Mouse (Mus musculus) midbrain, embryonic 14.5 days (tissue): ENCODE measurements around the gene Macrod1. TPM values are rescaled to one million over a fixed set of nuclear protein-coding genes. Genes with fewer than 3 reads are reported as not detected.
A peak's percentile ranks its signal among the peaks of the same experiment; 100 is the strongest.

ENCODE experiments used
- ATAC-seq: fragments of 200-750 bp; cut with Nextera tagmentation; 2 replicates; pipeline ENCODE4 v1.8.0; 2017; ENCODE audit warnings: moderate number of reproducible peaks, moderate library complexity; ENCODE audit not compliant: low FRiP score, low TSS enrichment
- DNase-seq: peaks from one replicate; pipeline ENCODE4 v3.0.0-alpha.2; 2015
- H3K27ac ChIP-seq: fragments of 300-500 bp; sonication (generic); replicated peaks from 2 replicates; pipeline ENCODE4 v1.5.1; 2014; ENCODE audit warnings: mild to moderate bottlenecking, low read depth, low read length, moderate library complexity
- H3K27me3 ChIP-seq: fragments of 300-500 bp; sonication (generic); 2 replicates; pipeline ENCODE4 v1.6.1; 2014; ENCODE audit warnings: low read length, control low read depth, mixed read lengths; ENCODE audit not compliant: control insufficient read depth, insufficient read depth
- H3K36me3 ChIP-seq: fragments of 300-500 bp; sonication (generic); 2 replicates; pipeline ENCODE4 v1.6.1; 2014; ENCODE audit warnings: low read length, control low read depth; ENCODE audit not compliant: control insufficient read depth, insufficient read depth
- H3K4me1 ChIP-seq: fragments of 300-500 bp; sonication (generic); 2 replicates; pipeline ENCODE4 v1.6.1; 2014; ENCODE audit warnings: mild to moderate bottlenecking, antibody characterized with exemption, low read length, control low read depth; ENCODE audit not compliant: control insufficient read depth, insufficient read depth
- H3K4me2 ChIP-seq: fragments of 300-500 bp; sonication (generic); 2 replicates; pipeline ENCODE4 v1.6.1; 2014; ENCODE audit warnings: mild to moderate bottlenecking, low read length, moderate library complexity
- H3K4me3 ChIP-seq: fragments of 300-500 bp; sonication (generic); replicated peaks from 2 replicates; pipeline ENCODE4 v1.5.1; 2014; ENCODE audit warnings: low read depth, low read length
- H3K9ac ChIP-seq: fragments of 300-500 bp; sonication (generic); replicated peaks from 2 replicates; pipeline ENCODE4 v1.6.1; 2014; ENCODE audit warnings: mild to moderate bottlenecking, low read length, moderate library complexity
- H3K9me3 ChIP-seq: fragments of 300-500 bp; sonication (generic); 2 replicates; pipeline ENCODE4 v1.6.1; 2016; ENCODE audit warnings: low read length, control low read depth, mixed read lengths; ENCODE audit not compliant: control insufficient read depth
- WGBS: fragments of 180-500 bp; shearing (Covaris S2); extraction: QIAGEN DNeasy Blood & Tissue Kit; methylation state at CpG from one replicate; pipeline ENCODE4 v1.1.7; 2014; 5-methylcytosine and 5-hydroxymethylcytosine counted together
- polyA plus RNA-seq: library from polyadenylated mRNA; unstranded; fragments of >200 nt; fragmentation: Nextera tagmentation; extraction: Ambion mirVana; gene quantifications from 2 replicates; pipeline ENCODE4 v1.2.1, GENCODE M21; 2014

Macrod1 gene
- polyA plus RNA-seq, 1 experiment from 2014 or later, result 3.4 TPM

DNA sequence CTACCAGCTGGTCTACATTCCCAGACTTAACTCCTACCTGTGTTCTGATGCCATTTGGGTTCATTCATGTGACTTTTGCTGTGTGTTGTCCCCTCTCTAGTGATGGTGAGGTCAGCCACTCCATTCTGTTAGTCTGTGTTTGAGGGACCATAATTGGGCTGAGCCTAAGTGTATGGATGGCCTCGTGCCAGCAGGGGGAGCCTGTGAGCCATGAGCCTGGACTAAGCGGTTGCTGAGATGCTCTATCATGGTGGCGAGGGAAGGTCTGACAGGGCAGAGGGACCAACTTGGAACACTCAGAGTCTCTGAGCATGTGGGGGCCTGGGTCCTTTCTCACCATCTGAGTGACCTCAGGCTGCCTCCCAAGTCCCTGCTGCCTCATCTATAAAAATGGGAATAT is 8.0 kb downstream of the Macrod1 start:
- no peak overlapping the region for H3K27ac ChIP-seq
- DNase-seq, result peak; percentile 93
- no peak overlapping the region for H3K4me2 ChIP-seq
- H3K4me3 ChIP-seq, result no peak overlapping the region
- peaks cover 2% of the 10 kb centered on the region; the same call in 1 of the 2 replicates for H3K27me3 ChIP-seq
- ATAC-seq, result peak; percentile 44; the same call in 1 of the 2 replicates
- H3K36me3 ChIP-seq, result no peaks in the 10 kb centered on the region
- WGBS, result 0% methylated on average over 3 of the region's 3 CpGs
- no peaks in the 10 kb centered on the region for H3K9me3 ChIP-seq
- H3K9ac ChIP-seq, result no peak overlapping the region
- H3K4me1 ChIP-seq, result peaks cover 31% of the 10 kb centered on the region

DNA sequence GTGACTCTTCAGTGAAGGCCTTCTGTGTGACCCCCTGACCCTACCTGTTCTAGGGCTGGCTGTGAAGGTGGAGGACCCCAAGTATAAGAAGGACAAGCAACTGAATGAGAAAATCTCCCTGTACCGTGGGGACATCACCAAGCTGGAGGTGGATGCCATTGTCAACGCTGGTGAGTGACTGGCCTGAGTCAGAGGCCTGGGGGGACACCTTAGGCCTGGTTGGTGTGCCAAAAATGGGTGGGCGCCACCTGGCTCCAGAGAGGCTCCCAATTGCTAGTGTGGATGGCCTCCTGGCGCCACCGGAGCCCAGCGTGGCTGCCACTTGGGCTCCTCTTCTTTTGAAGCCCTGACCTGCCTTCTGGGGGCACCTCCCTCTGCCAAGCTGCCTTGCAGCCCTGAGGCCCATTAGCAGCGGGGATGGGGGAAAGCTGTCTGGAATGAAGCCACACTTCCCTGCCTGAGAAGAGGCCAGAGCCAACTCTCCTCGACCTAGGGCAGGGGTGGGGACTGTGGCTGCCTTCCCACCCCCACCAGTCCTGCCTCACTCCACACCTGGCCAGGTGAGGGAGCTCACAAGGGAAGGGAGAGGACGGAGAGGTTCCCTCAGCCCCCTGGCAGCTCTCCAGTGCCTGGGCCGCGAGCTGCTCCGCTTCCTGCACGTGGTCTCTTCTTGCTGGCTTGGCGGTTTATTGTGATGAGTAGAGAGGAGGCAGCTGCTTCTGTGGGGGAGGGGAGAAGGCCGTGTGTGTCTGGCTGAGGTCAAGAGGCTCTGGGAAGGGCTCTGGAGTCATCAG is 9.6 kb downstream of the Macrod1 start:
- H3K36me3 ChIP-seq, result no peaks in the 10 kb centered on the region
- no peak for ATAC-seq
- H3K9ac ChIP-seq, result no peak overlapping the region; the same call in 1 of the 2 replicates
- H3K27me3 ChIP-seq, result 0 out of 2 replicates have a peak, but pooled peaks cover 2% of the 10 kb centered on the region
- 0 out of 2 replicates have a peak overlapping the region, but pooled peaks have one; percentile 38 for H3K27ac ChIP-seq
- no peak overlapping the region for H3K4me2 ChIP-seq
- peaks cover 47% of the 10 kb centered on the region for H3K4me1 ChIP-seq
- H3K9me3 ChIP-seq, result no peaks in the 10 kb centered on the region
- 37% methylated on average over 15 of the region's 15 CpGs for WGBS
- peak; percentile 67 for DNase-seq
- H3K4me3 ChIP-seq, result no peak overlapping the region

DNA sequence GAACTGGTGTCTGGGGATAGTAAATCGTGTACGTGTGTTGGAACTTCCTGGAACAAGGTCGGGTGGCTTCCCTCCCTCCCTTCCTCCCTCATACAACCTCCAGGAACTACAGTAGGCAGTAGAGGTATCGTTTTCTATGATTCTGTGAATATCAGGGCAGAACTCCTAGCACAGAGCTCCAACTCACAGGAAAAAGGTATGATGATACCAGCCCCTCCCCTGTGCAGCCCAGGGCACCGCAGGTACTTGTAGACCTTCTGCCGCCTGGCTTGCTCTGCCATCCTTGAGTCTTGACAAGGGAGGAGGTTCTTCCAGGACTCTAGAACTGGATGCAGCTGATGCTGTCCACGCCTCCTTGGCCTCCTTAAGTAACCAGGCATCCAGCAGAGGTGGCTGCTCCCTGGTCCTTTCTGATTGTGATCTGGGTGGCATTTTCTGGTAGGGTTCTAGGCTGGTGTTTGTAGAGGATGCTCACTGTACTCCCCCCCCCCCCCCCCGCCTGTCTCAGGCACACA is 10.3 kb downstream of the Macrod1 start:
- Histone ChIP-seq H3K27me3 (no peaks in the 10 kb centered on the region), H3K4me2 (no peak overlapping the region), H3K9ac (no peak overlapping the region; the same call in 1 of the 2 replicates), H3K4me1 (peaks cover 51% of the 10 kb centered on the region), H3K27ac (no peak overlapping the region), H3K4me3 (no peak overlapping the region), H3K36me3 (no peaks in the 10 kb centered on the region), H3K9me3 (no peaks in the 10 kb centered on the region)
- ATAC-seq, result no peak
- WGBS, result 47% methylated on average over 8 of the region's 8 CpGs
- DNase-seq, result no peak

DNA sequence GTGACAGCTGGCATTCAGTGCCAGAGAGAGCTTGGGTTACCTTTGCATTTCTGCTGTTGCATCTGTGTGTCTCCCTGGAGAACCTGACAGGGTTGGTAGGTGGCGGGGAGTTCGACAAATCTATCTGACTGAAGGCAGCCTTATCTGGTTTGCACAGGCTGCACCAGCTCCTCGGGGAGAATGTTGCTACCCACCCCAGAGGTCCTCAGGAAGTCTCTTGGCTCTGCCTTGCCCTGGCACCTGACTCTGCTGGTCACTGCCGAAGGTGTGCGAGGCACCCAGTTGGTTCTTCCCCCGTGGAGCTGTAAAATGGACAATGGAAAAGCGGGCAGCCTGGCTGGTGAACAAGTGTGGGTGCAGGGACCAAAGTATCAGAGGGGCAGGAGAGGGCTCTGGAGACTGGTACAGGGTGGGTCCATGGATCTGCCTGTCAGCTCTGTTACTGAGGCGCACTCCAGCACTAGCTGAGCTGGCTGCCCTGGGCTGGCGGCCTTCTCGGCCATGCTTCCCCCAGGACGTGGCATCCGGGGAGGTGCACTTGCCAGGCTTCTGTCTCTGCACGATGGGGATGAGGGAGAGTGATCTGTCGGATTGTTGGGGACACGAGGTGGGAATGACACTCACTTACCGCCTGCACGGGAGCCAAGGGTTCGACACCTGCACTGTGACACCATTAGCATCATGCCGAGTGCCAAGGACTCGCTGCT is 10.9 kb downstream of the Macrod1 start:
- Histone ChIP-seq H3K4me1 (peaks cover 54% of the 10 kb centered on the region), H3K36me3 (no peaks in the 10 kb centered on the region), H3K9me3 (no peaks in the 10 kb centered on the region), H3K9ac (no peak overlapping the region; the same call in 1 of the 2 replicates), H3K4me3 (no peak overlapping the region), H3K4me2 (no peak overlapping the region), H3K27me3 (no peaks in the 10 kb centered on the region), H3K27ac (no peak overlapping the region)
- 45% methylated on average over 20 of the region's 20 CpGs for WGBS
- DNase-seq (no peak), ATAC-seq (no peak)

DNA sequence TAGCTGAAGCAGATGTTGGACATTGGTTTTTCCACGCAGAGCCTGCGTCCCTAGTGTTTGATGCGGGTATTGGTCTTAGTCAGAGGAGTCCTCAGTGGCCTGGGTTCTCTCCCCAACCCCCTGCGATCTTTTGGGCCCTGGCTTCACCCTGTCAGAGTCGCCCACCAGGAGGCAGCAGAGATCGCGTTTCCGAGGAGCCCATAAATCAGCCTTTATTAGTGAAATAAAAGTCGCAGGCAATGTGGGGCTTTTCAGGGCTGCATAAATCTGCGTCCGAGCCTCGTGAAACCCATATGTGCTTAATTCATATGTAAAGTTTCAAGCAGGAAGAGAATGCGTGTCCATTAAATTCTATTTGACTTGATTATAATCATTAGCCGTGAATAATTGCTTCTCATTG is 11.5 kb downstream of the Macrod1 start:
- no peaks in the 10 kb centered on the region for H3K9me3 ChIP-seq
- DNase-seq (peak; percentile 93), ATAC-seq (peak; percentile 59; the same call in 1 of the 2 replicates)
- WGBS, result 1% methylated on average over 14 of the region's 14 CpGs
- no peaks in the 10 kb centered on the region for H3K36me3 ChIP-seq
- peaks cover 60% of the 10 kb centered on the region for H3K4me1 ChIP-seq
- H3K27me3 ChIP-seq, result 0 out of 2 replicates have a peak, but pooled peaks cover 2% of the 10 kb centered on the region
- peak overlapping the region; percentile 15; the same call in 1 of the 2 replicates for H3K4me2 ChIP-seq
- H3K9ac ChIP-seq, result no peak overlapping the region; the same call in 1 of the 2 replicates
- H3K4me3 ChIP-seq, result no peak overlapping the region
- H3K27ac ChIP-seq, result no peak overlapping the region

DNA sequence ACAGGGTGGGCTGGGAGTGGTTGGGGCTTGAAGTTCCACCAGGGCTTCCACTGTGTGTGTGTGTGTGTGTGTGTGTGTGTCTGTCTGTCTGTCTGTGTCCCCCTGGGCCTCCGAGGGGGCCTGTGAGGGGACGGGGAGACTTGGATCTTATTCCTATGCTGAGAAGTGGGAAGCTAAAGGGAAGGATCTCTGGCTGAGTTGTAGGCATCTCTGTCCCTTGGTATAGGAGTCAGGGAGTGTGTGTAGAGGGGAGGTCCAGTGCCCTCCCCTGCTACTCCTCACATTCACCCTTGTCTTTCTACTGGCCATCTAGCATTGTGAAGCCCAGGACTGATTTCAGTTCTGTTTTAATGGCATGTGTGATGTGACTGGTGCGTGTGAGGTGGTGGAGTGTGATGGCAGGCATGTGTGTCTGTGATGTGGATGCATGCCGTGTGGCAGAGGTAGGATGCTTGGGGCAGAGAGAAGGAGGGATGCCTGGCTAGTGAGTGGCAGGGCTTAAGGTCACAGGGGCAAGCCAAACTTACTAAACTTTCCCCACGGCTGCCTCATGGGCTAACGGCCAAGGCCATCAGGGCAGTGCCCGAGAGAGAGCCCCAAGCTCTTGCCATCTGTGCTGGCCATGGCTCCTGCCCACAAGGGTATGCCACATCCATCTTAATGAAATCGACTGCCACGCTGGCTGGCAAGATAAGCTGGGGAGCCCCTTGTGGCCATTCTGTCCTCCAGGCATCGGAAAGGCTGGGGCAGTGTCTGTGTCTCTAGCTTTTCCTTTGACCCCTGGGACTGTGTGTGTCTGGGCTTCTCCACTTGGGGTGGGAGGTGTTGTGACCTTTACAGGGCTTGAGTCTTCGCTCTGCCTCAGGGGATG is 12.3 kb downstream of the Macrod1 start:
- Histone ChIP-seq H3K4me2 (peak overlapping the region; percentile 41; the same call in 1 of the 2 replicates), H3K9me3 (no peaks in the 10 kb centered on the region), H3K4me1 (peaks cover 64% of the 10 kb centered on the region), H3K9ac (no peak overlapping the region; the same call in 1 of the 2 replicates), H3K36me3 (no peaks in the 10 kb centered on the region), H3K27ac (peak overlapping the region; percentile 77), H3K4me3 (no peak overlapping the region), H3K27me3 (0 out of 2 replicates have a peak, but pooled peaks cover 4% of the 10 kb centered on the region)
- peak; percentile 63 for DNase-seq
- 16% methylated on average over 11 of the region's 11 CpGs for WGBS
- no peak for ATAC-seq

DNA sequence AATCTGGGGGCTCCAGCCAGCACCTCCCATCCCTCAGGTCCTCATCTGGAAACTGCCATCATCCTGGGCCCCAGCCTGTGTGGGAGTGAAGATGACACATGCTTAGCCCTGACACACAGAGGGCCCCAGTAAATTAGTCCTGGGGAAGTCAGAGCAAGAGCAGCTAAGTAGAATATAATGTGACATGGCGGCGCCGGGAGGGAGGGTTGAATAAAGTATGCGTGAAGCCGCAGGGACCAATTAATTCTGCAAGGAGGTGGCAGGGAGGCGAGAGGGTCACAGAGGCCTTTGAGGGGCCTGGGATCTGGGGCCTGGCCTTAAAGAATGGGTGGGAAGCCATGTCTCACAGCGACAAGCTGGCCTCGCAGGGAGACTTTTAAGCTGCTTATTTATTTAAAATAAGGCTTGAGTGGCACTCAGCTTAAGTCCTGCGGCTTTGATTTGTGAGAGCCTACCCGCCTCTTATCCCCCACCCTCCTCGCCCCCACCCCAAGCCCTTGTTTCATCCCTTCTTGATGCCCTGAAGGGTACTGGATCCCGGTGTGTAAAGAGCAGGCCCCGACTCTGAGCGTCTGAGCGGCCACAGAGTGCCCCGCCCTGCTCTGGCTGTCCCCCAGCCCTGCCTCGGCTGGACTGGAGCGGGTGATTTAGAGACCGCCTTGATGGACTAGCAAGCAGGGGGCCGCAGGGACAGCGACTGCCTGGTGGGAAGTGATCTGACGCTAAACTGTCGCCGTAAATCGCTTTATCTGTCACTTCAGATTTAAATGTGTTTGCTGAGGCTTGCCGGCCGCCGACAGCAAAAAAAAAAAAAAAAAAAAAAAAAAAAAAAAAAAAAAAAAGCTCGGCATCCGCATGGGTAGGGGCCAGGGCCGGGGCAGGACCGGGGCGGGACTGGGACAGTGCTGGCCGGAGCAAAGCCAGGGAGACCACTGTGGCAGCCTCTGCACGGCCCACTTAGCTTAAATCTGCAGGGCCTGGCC is 13.5 kb downstream of the Macrod1 start:
- 3% methylated on average over 34 of the region's 35 CpGs for WGBS
- Histone ChIP-seq H3K9ac (no peak overlapping the region; the same call in 1 of the 2 replicates), H3K4me1 (peaks cover 71% of the 10 kb centered on the region), H3K27ac (peak overlapping the region; percentile 77), H3K36me3 (no peaks in the 10 kb centered on the region), H3K4me2 (peak overlapping the region; percentile 41), H3K27me3 (0 out of 2 replicates have a peak, but pooled peaks cover 4% of the 10 kb centered on the region), H3K9me3 (no peaks in the 10 kb centered on the region), H3K4me3 (no peak overlapping the region)
- ATAC-seq (peak; percentile 64), DNase-seq (peak; percentile 79)
